Mouse (Mus musculus) CH12.LX (cell line): ENCODE data around the gene Gxylt1. TPM values are rescaled to one million over a fixed set of nuclear protein-coding genes. Genes with fewer than 3 reads are reported as not detected.

Experiments used
- DNase-seq: peaks from one replicate; pipeline ENCODE4 v3.0.0-alpha.2; 2013; ENCODE audit errors: extremely low read depth
- H3K27ac ChIP-seq: 2 replicates; pipeline ENCODE4 v1.5.1; 2012; ENCODE audit warnings: low read depth, mild to moderate bottlenecking, control low read depth, moderate library complexity; ENCODE audit not compliant: insufficient read depth
- H3K27me3 ChIP-seq: replicated peaks from 2 replicates; pipeline ENCODE3; 2012; ENCODE audit warnings: inconsistent platforms
- H3K36me3 ChIP-seq, 2 experiments: replicated peaks in 1 of 2; 2 replicates each; pipeline versions ENCODE3 to v1.6.1; 2012; ENCODE audit warnings: inconsistent platforms in 1 of 2, low read length in 1 of 2, mild to moderate bottlenecking in 1 of 2, mixed read lengths in 1 of 2, moderate library complexity in 1 of 2; ENCODE audit not compliant: control insufficient read depth in 1 of 2, insufficient read depth in 1 of 2
- H3K4me1 ChIP-seq, 2 experiments: 2 replicates each; pipeline ENCODE4 v1.6.1; 2012; ENCODE audit warnings: inconsistent platforms in 1 of 2, moderate library complexity in 1 of 2; ENCODE audit not compliant: insufficient read depth in 2 of 2, control insufficient read depth in 1 of 2
- H3K4me2 ChIP-seq: 2 replicates; pipeline ENCODE4 v1.6.1; 2012; ENCODE audit warnings: low read depth, mild to moderate bottlenecking, control low read depth; ENCODE audit not compliant: poor library complexity, insufficient read depth, severe bottlenecking
- H3K4me3 ChIP-seq, 3 experiments: fragments of 150-350 bp in 1 of 3; sonication (generic) in 1 of 3; replicated peaks in 1 of 3; 2 replicates each; pipeline versions ENCODE3 to v1.5.1; 2011 to 2012; ENCODE audit warnings: low read depth in 2 of 3, low read length in 2 of 3, mild to moderate bottlenecking in 2 of 3, moderate library complexity in 2 of 3, control low read depth in 1 of 3, improper control_type of control experiment in 1 of 3, inconsistent platforms in 1 of 3, mixed read lengths in 1 of 3; ENCODE audit not compliant: poor library complexity in 1 of 3
- H3K79me2 ChIP-seq: replicated peaks from 2 replicates; pipeline ENCODE4 v1.6.1; 2012; ENCODE audit warnings: mild to moderate bottlenecking, moderate library complexity; ENCODE audit not compliant: control insufficient read depth, poor library complexity, insufficient read depth, severe bottlenecking; ENCODE audit errors: extremely low read depth
- H3K9ac ChIP-seq: 2 replicates; pipeline ENCODE4 v1.6.1; 2012; ENCODE audit warnings: low read depth, mild to moderate bottlenecking, control low read depth, moderate library complexity; ENCODE audit not compliant: insufficient read depth
- H3K9me3 ChIP-seq: replicated peaks from 2 replicates; pipeline ENCODE3; 2012; ENCODE audit warnings: low read length, inconsistent platforms, mixed read lengths
- BHLHE40 ChIP-seq: IDR thresholded peaks from 2 replicates; pipeline ENCODE4 v1.6.1; 2011; ENCODE audit warnings: mild to moderate bottlenecking, low read depth, low read length, improper control_type of control experiment
- CHD2 ChIP-seq: IDR thresholded peaks from 2 replicates; pipeline ENCODE4 v1.6.1; 2011; ENCODE audit warnings: low read length, improper control_type of control experiment
- E2F4 ChIP-seq: IDR thresholded peaks from 2 replicates; pipeline ENCODE4 v1.6.1; 2011; ENCODE audit warnings: low read depth, low read length, improper control_type of control experiment; ENCODE audit not compliant: insufficient replicate concordance
- GABPA ChIP-seq: IDR thresholded peaks from 2 replicates; pipeline ENCODE4 v1.6.1; 2012; ENCODE audit warnings: low read depth, low read length, improper control_type of control experiment, inconsistent platforms; ENCODE audit not compliant: insufficient replicate concordance
- MAZ ChIP-seq: IDR thresholded peaks from 2 replicates; pipeline ENCODE4 v1.6.1; 2012; ENCODE audit warnings: low read depth, mild to moderate bottlenecking, inconsistent platforms, low read length, improper control_type of control experiment, moderate library complexity
- MYC ChIP-seq: IDR thresholded peaks from 2 replicates; pipeline ENCODE4 v1.6.1; 2011; ENCODE audit warnings: low read depth, mild to moderate bottlenecking, improper control_type of control experiment, low read length
- NELFE ChIP-seq: IDR thresholded peaks from 2 replicates; pipeline ENCODE4 v1.6.1; 2011; ENCODE audit warnings: low read depth, low read length, improper control_type of control experiment
- NRF1 ChIP-seq: IDR thresholded peaks from 2 replicates; pipeline ENCODE4 v1.6.1; 2014; ENCODE audit warnings: low read depth, mild to moderate bottlenecking, inconsistent platforms, low read length, improper control_type of control experiment, moderate library complexity
- PAX5 ChIP-seq: IDR thresholded peaks from 2 replicates; pipeline ENCODE4 v1.6.1; 2012; ENCODE audit warnings: low read length, inconsistent platforms, mixed read lengths
- POLR2AphosphoS2 ChIP-seq: IDR thresholded peaks from 2 replicates; pipeline ENCODE4 v1.6.1; 2011; ENCODE audit warnings: low read depth, low read length, improper control_type of control experiment
- RAD21 ChIP-seq: IDR thresholded peaks from 2 replicates; pipeline ENCODE4 v1.6.1; 2011; ENCODE audit warnings: low read depth, mild to moderate bottlenecking, low read length, improper control_type of control experiment, moderate library complexity
- SMC3 ChIP-seq: IDR thresholded peaks from 2 replicates; pipeline ENCODE4 v1.6.1; 2011; ENCODE audit warnings: low read depth, low read length, improper control_type of control experiment
- TBP ChIP-seq: conservative IDR thresholded peaks from 2 replicates; pipeline ENCODE4 v1.6.1; 2011; ENCODE audit warnings: low read depth, low read length, improper control_type of control experiment
- TCF12 ChIP-seq: IDR thresholded peaks from 2 replicates; pipeline ENCODE4 v1.6.1; 2014; ENCODE audit warnings: low read depth, mild to moderate bottlenecking, inconsistent platforms, low read length, improper control_type of control experiment
- UBTF ChIP-seq: IDR thresholded peaks from 2 replicates; pipeline ENCODE4 v1.6.1; 2012; ENCODE audit warnings: low read depth, mild to moderate bottlenecking, inconsistent platforms, low read length, improper control_type of control experiment, moderate library complexity
- USF1 ChIP-seq: IDR thresholded peaks from 2 replicates; pipeline ENCODE4 v1.6.1; 2014; ENCODE audit warnings: low read depth, mild to moderate bottlenecking, inconsistent platforms, low read length, improper control_type of control experiment
- USF2 ChIP-seq: conservative IDR thresholded peaks from 2 replicates; pipeline ENCODE4 v1.6.1; 2011; ENCODE audit warnings: low read depth, low read length, improper control_type of control experiment
- ZC3H11A ChIP-seq: IDR thresholded peaks from 2 replicates; pipeline ENCODE4 v1.6.1; 2012; ENCODE audit warnings: low read depth, mild to moderate bottlenecking, inconsistent platforms, low read length, improper control_type of control experiment
- ZNF384 ChIP-seq: IDR thresholded peaks from 2 replicates; pipeline ENCODE4 v1.6.1; 2012; ENCODE audit warnings: low read depth, low read length, improper control_type of control experiment, inconsistent platforms
- dilution Hi-C: fragments of 300-500 bp; cut with MboI; formaldehyde crosslinking; loops from 2 replicates; pipeline ENCODE4 v1.14.3; 2020; ENCODE audit warnings: low sequenced_read_pairs; ENCODE audit not compliant: extremely low pct_unique_long_range_greater_than_20kb, extremely low pct_ligation_motif_present
- in situ Hi-C: fragments of 300-500 bp; cut with MboI; formaldehyde crosslinking; loops from 3 replicates; pipeline ENCODE4 v1.14.3; 2019; ENCODE audit warnings: low sequenced_read_pairs, low pct_ligation_motif_present, low pct_unique_long_range_greater_than_20kb, mixed read lengths
- polyA plus RNA-seq: library from polyadenylated mRNA; unstranded; fragments of >175 nt; gene quantifications from 2 replicates; pipeline ENCODE4 v1.2.1, GENCODE M21; 2012; ENCODE audit warnings: low read depth; ENCODE audit not compliant: insufficient read length
- total RNA-seq, 2 experiments: library from RNA; depleted of rRNA; stranded (reverse); fragments of 300-350 nt in 1 of 2; fragments of >200 nt in 1 of 2; gene quantifications; 2 replicates each; pipeline ENCODE4 v1.2.3; 2012 to 2014

Gxylt1 gene
- total and polyA plus RNA-seq, 3 experiments, result 7.5 to 18.5 (median 9.5) TPM

DNA sequence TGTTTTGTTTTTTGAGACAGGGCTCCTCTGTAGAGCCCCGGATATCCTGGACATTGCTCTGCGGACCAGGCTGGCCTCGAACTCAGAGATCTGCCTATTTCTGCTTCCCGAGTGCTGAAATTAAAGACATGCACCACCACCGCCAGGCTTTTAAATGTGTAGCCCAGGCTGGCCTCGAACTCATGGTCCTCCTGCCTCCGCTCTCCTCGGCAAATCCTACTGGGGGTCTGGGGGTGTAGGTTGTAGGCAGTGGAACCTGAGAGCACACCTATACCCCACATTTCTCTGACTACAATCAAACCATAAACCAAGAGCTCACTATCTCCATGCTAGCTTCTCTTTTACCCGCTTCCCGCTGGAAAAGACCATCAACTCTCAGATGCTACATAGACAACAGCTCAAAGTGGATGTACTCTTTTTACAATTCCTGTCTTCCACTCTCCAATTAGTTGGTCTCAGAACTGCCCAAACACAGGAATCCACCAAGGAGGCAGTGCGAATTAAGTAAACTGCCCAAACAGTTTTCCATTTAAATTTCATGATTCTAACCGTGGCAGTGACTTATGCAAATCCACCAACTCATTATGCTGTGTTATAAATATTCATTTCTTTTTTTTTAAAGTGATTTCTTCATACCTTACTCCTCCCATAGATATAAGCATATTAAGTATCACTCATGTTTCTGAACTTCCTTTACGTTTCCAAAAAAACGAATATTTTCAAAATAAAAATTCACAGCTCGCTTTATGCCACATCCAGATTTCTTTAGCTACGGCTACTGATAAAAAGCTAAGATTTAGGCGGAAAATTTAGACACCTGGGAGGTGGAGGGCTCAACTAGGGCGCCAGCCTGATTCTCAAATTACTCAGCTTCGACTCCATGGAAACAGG is 946 bp downstream of the Gxylt1 start:
- no peaks in the 10 kb centered on the region for H3K27me3 ChIP-seq
- dilution Hi-C loops, result no loop called here
- peaks cover 0 to 31% of the 10 kb centered on the region in 2 experiments for H3K36me3 ChIP-seq
- H3K79me2 ChIP-seq, result peaks cover 27% of the 10 kb centered on the region
- no peak overlapping the region for H3K27ac ChIP-seq
- peak; percentile 21 for DNase-seq
- H3K9ac ChIP-seq, result peak overlapping the region; percentile 94
- H3K9me3 ChIP-seq, result no peaks in the 10 kb centered on the region
- H3K4me1 ChIP-seq, result peaks cover 6 to 40% of the 10 kb centered on the region in 2 experiments
- in situ Hi-C loops, result no loop called here
- TF ChIP-seq ZNF384 (peak; percentile 73), UBTF (no peak), POLR2AphosphoS2 (no peak), SMC3 (no peak)
- H3K4me2 ChIP-seq, result peak overlapping the region; percentile 92
- peak overlapping the region; percentile 73 to 84 (median 82) for H3K4me3 ChIP-seq

DNA sequence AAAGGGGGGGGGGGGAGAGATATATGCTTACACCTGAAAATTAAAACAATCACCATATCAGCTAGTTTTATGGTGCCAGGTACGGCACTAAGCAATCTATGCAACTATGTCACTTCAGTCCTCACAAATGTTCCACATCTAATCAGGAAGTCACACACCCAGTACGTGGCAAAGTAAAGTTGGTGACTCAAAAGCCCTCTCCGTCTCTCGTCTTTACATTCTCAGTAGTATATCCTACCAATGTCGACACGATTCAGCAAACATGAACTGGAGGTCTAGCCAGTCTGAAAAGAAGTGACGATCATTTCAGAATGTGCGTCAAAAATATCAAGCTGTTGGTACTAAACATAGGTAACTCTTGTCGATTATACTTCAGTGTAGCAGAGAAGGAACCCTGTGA is 2.0 kb downstream of the Gxylt1 start:
- in situ Hi-C loops, result no loop called here
- H3K79me2 ChIP-seq, result peaks cover 29% of the 10 kb centered on the region
- no peak for DNase-seq
- no peak for TF ChIP-seq NRF1
- no peak for TF ChIP-seq TCF12
- TF ChIP-seq USF2, result no peak
- TF ChIP-seq PAX5, result no peak
- dilution Hi-C loops, result no loop called here
- H3K9ac ChIP-seq, result no peak overlapping the region
- H3K27me3 ChIP-seq, result no peaks in the 10 kb centered on the region
- H3K4me1 ChIP-seq, result peaks cover 6 to 45% of the 10 kb centered on the region in 2 experiments
- H3K27ac ChIP-seq, result no peak overlapping the region
- H3K9me3 ChIP-seq, result no peaks in the 10 kb centered on the region
- no peak overlapping the region for H3K4me2 ChIP-seq
- peaks cover 0 to 34% of the 10 kb centered on the region in 2 experiments for H3K36me3 ChIP-seq
- H3K4me3 ChIP-seq, result no peak overlapping the region

DNA sequence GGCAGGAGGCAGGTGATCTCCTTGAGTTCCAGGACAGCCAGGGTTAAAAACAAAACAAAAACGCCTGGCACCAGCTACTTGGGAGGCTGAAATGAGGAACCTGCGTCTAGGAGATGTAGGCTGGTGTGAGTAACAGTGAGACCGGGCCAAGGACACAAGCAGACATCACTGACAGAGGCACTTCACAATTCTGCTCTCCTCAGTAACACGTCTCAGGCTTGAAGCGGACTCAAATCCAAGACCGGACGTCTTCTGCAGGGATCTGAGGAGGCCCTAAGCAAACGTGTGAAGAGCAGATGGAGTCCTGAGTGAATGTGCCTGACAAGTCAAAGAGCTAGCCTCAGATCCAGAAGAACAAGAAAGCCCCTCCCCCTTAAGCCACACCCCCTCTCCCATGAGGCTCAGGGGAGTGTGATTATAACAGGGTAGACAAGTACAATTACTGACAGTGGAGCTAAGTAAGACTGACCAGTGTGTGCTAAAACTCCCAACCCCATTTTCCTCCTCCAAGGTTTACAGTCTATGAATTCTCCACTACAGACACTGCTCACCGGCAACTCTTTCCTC is 4.6 kb downstream of the Gxylt1 start:
- Histone ChIP-seq H3K4me3 (no peak overlapping the region), H3K27me3 (no peaks in the 10 kb centered on the region), H3K4me2 (no peak overlapping the region), H3K27ac (no peak overlapping the region), H3K9ac (no peak overlapping the region), H3K36me3 (peaks cover 0 to 41% of the 10 kb centered on the region in 2 experiments), H3K4me1 (peaks cover 6 to 40% of the 10 kb centered on the region in 2 experiments), H3K9me3 (no peaks in the 10 kb centered on the region), H3K79me2 (peaks cover 29% of the 10 kb centered on the region)
- in situ Hi-C loops, result no loop called here
- DNase-seq, result peak; percentile 33
- dilution Hi-C loops, result no loop called here
- no peak for TF ChIP-seq TBP
- no peak for TF ChIP-seq RAD21
- TF ChIP-seq E2F4, result no peak
- no peak for TF ChIP-seq USF1
- no peak for TF ChIP-seq TCF12
- TF ChIP-seq MYC, result no peak
- no peak for TF ChIP-seq GABPA
- TF ChIP-seq MAZ, result no peak
- TF ChIP-seq NELFE, result no peak
- no peak for TF ChIP-seq BHLHE40
- no peak for TF ChIP-seq ZC3H11A
- no peak for TF ChIP-seq CHD2
